Mouse (Mus musculus) brain, embryonic 14.5 days (tissue): ENCODE data around the gene Ptprk.

ENCODE experiments used
- CTCF ChIP-seq: fragments of 200-500 bp; IDR thresholded peaks from 2 replicates; pipeline ENCODE4 v1.5.1; 2012; ENCODE audit warnings: inconsistent platforms, mild to moderate bottlenecking, moderate library complexity, borderline replicate concordance; ENCODE audit not compliant: insufficient read depth, insufficient read length; ENCODE audit errors: extremely low read depth
- POLR2A ChIP-seq: fragments of 200-500 bp; IDR thresholded peaks from 2 replicates; pipeline ENCODE4 v1.6.1; 2012; ENCODE audit warnings: mild to moderate bottlenecking, inconsistent platforms, borderline replicate concordance; ENCODE audit not compliant: poor library complexity, insufficient read depth, insufficient read length, severe bottlenecking; ENCODE audit errors: extremely low read depth

- TF ChIP-seq CTCF (no peak), POLR2A (no peak)
These were observed 89.6 kb downstream of the Ptprk start for GRCm38 (mm10) chr10:28164250-28164649.
